In genomic region chr13:117619544-117619943, GRCm38 (mm10) we compare ENCODE assay signal across 32 mouse cellular contexts. TPM values are rescaled to one million over a fixed set of nuclear protein-coding genes. Genes with fewer than 3 reads are reported as not detected.
"Had no signal": no experiment of that assay in that cellular context is flagged by ENCODE, and none has a peak within 500 bp of the region (broad histone marks: within the 10 kb centered on the region; RNA-seq: fewer than 3 reads in every experiment).

No protein-coding gene starts in this region.

- H3K27ac ChIP-seq: limb, embryonic 10.5 days; limb, embryonic 12.5 days; limb, embryonic 13.5 days; limb, embryonic 15.5 days; liver, embryonic 12.5 days; liver, embryonic 13.5 days; liver, embryonic 14.5 days; liver, embryonic 15.5 days; lung, embryonic 15.5 days; macrophage; midbrain, embryonic 10.5 days; midbrain, embryonic 12.5 days; midbrain, embryonic 13.5 days; midbrain, embryonic 15.5 days had no signal

- H3K9ac ChIP-seq: limb, embryonic 12.5 days; limb, embryonic 13.5 days; limb, embryonic 15.5 days; liver, embryonic 12.5 days; liver, embryonic 13.5 days; liver, embryonic 14.5 days; liver, embryonic 15.5 days; liver, postnatal 0 days; lung, embryonic 14.5 days; lung, embryonic 15.5 days; midbrain, embryonic 12.5 days; midbrain, embryonic 13.5 days; midbrain, embryonic 15.5 days had no signal

- H3K27me3 ChIP-seq: limb, embryonic 12.5 days; limb, embryonic 13.5 days; limb, embryonic 15.5 days; liver, embryonic 12.5 days; liver, embryonic 13.5 days; liver, embryonic 15.5 days; lung, embryonic 15.5 days; megakaryocyte, embryonic 14.5 days; midbrain, embryonic 12.5 days; midbrain, embryonic 13.5 days; midbrain, embryonic 15.5 days had no signal

- H3K36me3 ChIP-seq: limb, embryonic 10.5 days; limb, embryonic 12.5 days; limb, embryonic 13.5 days; limb, embryonic 15.5 days; liver, embryonic 12.5 days; liver, embryonic 13.5 days; liver, embryonic 15.5 days; lung, embryonic 15.5 days; midbrain, embryonic 10.5 days; midbrain, embryonic 12.5 days; midbrain, embryonic 13.5 days; midbrain, embryonic 15.5 days had no signal

- H3K4me2 ChIP-seq: limb, embryonic 12.5 days; limb, embryonic 13.5 days; limb, embryonic 15.5 days; liver, embryonic 11.5 days; liver, embryonic 12.5 days; liver, embryonic 13.5 days; liver, embryonic 15.5 days; lung, embryonic 14.5 days; lung, embryonic 15.5 days; midbrain, embryonic 11.5 days; midbrain, embryonic 12.5 days; midbrain, embryonic 13.5 days; midbrain, embryonic 15.5 days had no signal

- DNase-seq: left cerebral cortex, postnatal 4 days; liver; liver, embryonic 13.5 days; liver, postnatal 0 days; lung, adult 18-20 months; lung, adult 2 months; lung, embryonic 14.5 days; lung, postnatal 10 days; lung, postnatal 14 days; lung, postnatal 36 days; lung, postnatal 4 days; midbrain, embryonic 14.5 days had no signal

- ATAC-seq: liver, embryonic 12.5 days; liver, postnatal 0 days; lung, postnatal 0 days; midbrain, embryonic 13.5 days; midbrain, embryonic 15.5 days; midbrain, embryonic 16.5 days had no signal

- H3K4me3 ChIP-seq: limb, embryonic 10.5 days; limb, embryonic 12.5 days; limb, embryonic 13.5 days; limb, embryonic 15.5 days; liver, embryonic 12.5 days; liver, embryonic 13.5 days; liver, embryonic 15.5 days; lung, embryonic 15.5 days; megakaryocyte, embryonic 14.5 days; midbrain, embryonic 10.5 days; midbrain, embryonic 12.5 days; midbrain, embryonic 13.5 days; midbrain, embryonic 15.5 days; myocyte had no signal

- H3K4me1 ChIP-seq: limb, embryonic 10.5 days; limb, embryonic 12.5 days; limb, embryonic 13.5 days; limb, embryonic 15.5 days; liver, embryonic 12.5 days; liver, embryonic 13.5 days; liver, embryonic 15.5 days; lung, embryonic 15.5 days; megakaryocyte, embryonic 14.5 days; midbrain, embryonic 10.5 days; midbrain, embryonic 12.5 days; midbrain, embryonic 13.5 days; midbrain, embryonic 15.5 days had no signal

- H3K9me3 ChIP-seq: limb, embryonic 10.5 days; limb, embryonic 12.5 days; limb, embryonic 13.5 days; limb, embryonic 15.5 days; liver, embryonic 12.5 days; liver, embryonic 13.5 days; liver, embryonic 15.5 days; lung, embryonic 15.5 days; megakaryocyte, embryonic 14.5 days; midbrain, embryonic 10.5 days; midbrain, embryonic 12.5 days; midbrain, embryonic 13.5 days; midbrain, embryonic 15.5 days had no signal

RNA-seq across cellular contexts. Expression of gene Hcn1, which starts 17.4 kb away (rescaled TPM):
- polyA plus RNA-seq: liver, embryonic 16.5 days; liver, postnatal 0 days; macrophage had no signal
